Mouse (Mus musculus) urinary bladder, postnatal 0 days (tissue): ENCODE results near the gene Neurod4. TPM values are rescaled to one million over a fixed set of nuclear protein-coding genes. Genes with fewer than 3 reads are reported as not detected.

ENCODE experiments used
- polyA plus RNA-seq: library from polyadenylated mRNA; unstranded; fragments of >200 nt; fragmentation: Nextera tagmentation; extraction: Ambion mirVana; gene quantifications from 2 replicates; pipeline ENCODE4 v1.2.1, GENCODE M21; 2015

Gene Neurod4
- not detected in 2 replicates for polyA plus RNA-seq

DNA sequence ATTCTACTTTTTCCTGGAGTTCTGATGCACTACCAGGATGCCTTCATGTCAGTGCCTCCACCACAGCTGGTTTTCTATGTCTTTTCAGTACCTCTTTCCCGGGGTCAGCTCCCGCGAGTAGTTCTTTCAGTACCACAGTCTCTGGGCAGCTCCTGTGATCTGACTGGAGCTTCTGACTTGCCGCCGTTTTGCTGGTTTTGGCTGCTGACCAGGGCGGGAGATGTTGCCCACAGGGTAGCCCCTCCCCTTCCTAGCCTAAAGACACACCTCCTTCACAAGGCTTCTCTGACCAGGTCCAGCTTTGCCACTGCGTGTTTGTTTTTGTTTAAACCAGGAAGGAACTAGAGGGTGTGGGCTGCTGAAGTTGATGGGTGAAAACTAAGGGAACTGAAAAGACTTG, at the start of gene Neurod4:
TSS of gene Neurod4 (minus strand) at position 175 of the 400 bp plus-strand sequence.

DNA sequence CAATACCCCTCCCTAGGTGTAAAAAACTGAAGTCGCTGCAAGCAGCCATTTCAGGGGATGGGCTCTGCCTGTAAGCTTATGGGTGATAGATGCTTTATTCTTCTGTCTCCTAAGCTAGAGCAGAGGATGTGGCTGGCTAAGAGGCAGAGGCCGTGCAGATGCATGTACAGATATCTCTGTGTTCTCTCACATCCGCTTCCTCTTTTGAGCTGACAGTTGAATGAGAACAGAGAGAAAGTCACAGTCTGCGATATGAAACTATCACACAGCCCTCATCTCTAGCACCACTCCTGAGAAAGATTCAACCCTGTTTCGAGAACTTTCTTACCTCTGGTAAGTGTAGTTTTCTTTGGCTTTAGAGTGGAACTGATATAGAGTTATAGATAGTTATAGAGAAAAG, 42.6 kb upstream of the Neurod4 start, which contains the start of gene Tespa1:
TSS of gene Tespa1 (plus strand) at position 234 of the 400 bp plus-strand sequence.

Other genes with a start within 250 kb of the Neurod4 start
- not detected in 2 replicates for gene Olfr821, start 249.9 kb downstream of the Neurod4 start, polyA plus RNA-seq
- not detected in 2 replicates for gene Olfr822, start 209.0 kb downstream of the Neurod4 start, polyA plus RNA-seq
- gene Olfr823, start 164.9 kb downstream of the Neurod4 start, polyA plus RNA-seq = not detected in 2 replicates
- not detected in 2 replicates for gene Olfr824, start 150.2 kb downstream of the Neurod4 start, polyA plus RNA-seq
- gene Olfr825, start 113.5 kb downstream of the Neurod4 start, polyA plus RNA-seq = not detected in 2 replicates
- not detected in 2 replicates for gene Olfr826, start 96.1 kb downstream of the Neurod4 start, polyA plus RNA-seq
- gene Olfr827, start 65.8 kb downstream of the Neurod4 start, polyA plus RNA-seq = not detected in 2 replicates
- gene Tespa1, start 42.6 kb upstream of the Neurod4 start, polyA plus RNA-seq = 0.13 and 0.40 TPM in 2 replicates
- gene Vmn2r84, start 114.1 kb upstream of the Neurod4 start, polyA plus RNA-seq = not detected in 2 replicates
- gene Vmn2r85, start 149.5 kb upstream of the Neurod4 start, polyA plus RNA-seq = not detected in 2 replicates
- not detected in 2 replicates for gene Vmn2r86, start 175.8 kb upstream of the Neurod4 start, polyA plus RNA-seq
- gene Vmn2r87, start 217.2 kb upstream of the Neurod4 start, polyA plus RNA-seq = not detected in 2 replicates